Mouse (Mus musculus) hindbrain, embryonic 15.5 days (tissue): ENCODE data around the gene BC028528. TPM values are rescaled to one million over a fixed set of nuclear protein-coding genes. Genes with fewer than 3 reads are reported as not detected.
"Not testable (repeated sequence)": the region's sequence is repeated elsewhere in the genome, so short reads cannot be mapped to it uniquely, and the experiment has no call there.

Source experiments
- ATAC-seq: fragments of 200-750 bp; cut with Nextera tagmentation; 2 replicates; pipeline ENCODE4 v1.8.0; 2017; ENCODE audit warnings: low read depth, moderate number of reproducible peaks, moderate TSS enrichment; ENCODE audit not compliant: low FRiP score
- H3K27ac ChIP-seq: fragments of 300-500 bp; sonication (generic); replicated peaks from 2 replicates; pipeline ENCODE4 v1.5.1; 2015; ENCODE audit warnings: mild to moderate bottlenecking, inconsistent platforms
- H3K27me3 ChIP-seq: fragments of 300-500 bp; sonication (generic); 2 replicates; pipeline ENCODE4 v1.6.1; 2015; ENCODE audit warnings: control low read depth, inconsistent platforms
- H3K36me3 ChIP-seq: fragments of 300-500 bp; sonication (generic); 2 replicates; pipeline ENCODE4 v1.6.1; 2015; ENCODE audit warnings: control low read depth, inconsistent platforms
- H3K4me1 ChIP-seq: fragments of 300-500 bp; sonication (generic); replicated peaks from 2 replicates; pipeline ENCODE4 v1.6.1; 2015; ENCODE audit warnings: control low read depth, inconsistent platforms
- H3K4me2 ChIP-seq: fragments of 300-500 bp; sonication (generic); 2 replicates; pipeline ENCODE4 v1.6.1; 2015; ENCODE audit warnings: moderate library complexity, mild to moderate bottlenecking, inconsistent platforms
- H3K4me3 ChIP-seq: fragments of 300-500 bp; sonication (generic); 2 replicates; pipeline ENCODE4 v1.5.1; 2015; ENCODE audit warnings: mild to moderate bottlenecking, inconsistent platforms
- H3K9ac ChIP-seq: fragments of 300-500 bp; sonication (generic); 2 replicates; pipeline ENCODE4 v1.6.1; 2015; ENCODE audit warnings: inconsistent platforms
- H3K9me3 ChIP-seq: fragments of 300-500 bp; sonication (generic); 2 replicates; pipeline ENCODE4 v1.6.1; 2016; ENCODE audit warnings: control low read depth, inconsistent platforms
- WGBS: fragments of 180-500 bp; shearing (Covaris S2); methylation state at CpG from one replicate; pipeline ENCODE4 v1.1.7; 2015; 5-methylcytosine and 5-hydroxymethylcytosine counted together
- polyA plus RNA-seq: library from polyadenylated mRNA; unstranded; fragments of >200 nt; fragmentation: Nextera tagmentation; extraction: Ambion mirVana; gene quantifications from 2 replicates; pipeline ENCODE4 v1.2.1, GENCODE M21; 2015

Gene BC028528
- polyA plus RNA-seq, 1 experiment from 2014 or later: 19.8 TPM

GRCm38 (mm10) chr3:95903753-95904502 lies 12.1 kb upstream of the BC028528 start:
- H3K9me3 ChIP-seq: no peaks in the 10 kb centered on the region
- peaks cover 30% of the 10 kb centered on the region for H3K4me1 ChIP-seq
- 3% methylated on average over 15 of the region's 15 CpGs for WGBS
- no peak overlapping the region for H3K9ac ChIP-seq
- H3K27me3 ChIP-seq: peaks cover 27% of the 10 kb centered on the region
- no peak overlapping the region for H3K27ac ChIP-seq
- ATAC-seq: no peak
- H3K4me2 ChIP-seq: peak overlapping the region; percentile 61
- peak overlapping the region; percentile 25 for H3K4me3 ChIP-seq
- no peaks in the 10 kb centered on the region for H3K36me3 ChIP-seq

GRCm38 (mm10) chr3:95902643-95903042 lies 10.8 kb upstream of the BC028528 start:
- peaks cover 30% of the 10 kb centered on the region for H3K4me1 ChIP-seq
- H3K27me3 ChIP-seq: peaks cover 21% of the 10 kb centered on the region
- peaks cover 3% of the 10 kb centered on the region; the same call in 1 of the 2 replicates for H3K36me3 ChIP-seq
- no peaks in the 10 kb centered on the region for H3K9me3 ChIP-seq
- H3K27ac ChIP-seq: no peak overlapping the region
- H3K4me3 ChIP-seq: no peak overlapping the region
- WGBS: 45% methylated on average over 6 of the region's 6 CpGs
- H3K4me2 ChIP-seq: no peak overlapping the region
- ATAC-seq: no peak
- H3K9ac ChIP-seq: no peak overlapping the region

- ATAC-seq: no peak
- no peak overlapping the region for H3K9ac ChIP-seq
Measured at GRCm38 (mm10) chr3:95902373-95902625, 10.5 kb upstream of the BC028528 start.

GRCm38 (mm10) chr3:95901616-95902372 lies 10.0 kb upstream of the BC028528 start:
- no peak for ATAC-seq
- H3K9me3 ChIP-seq: no peaks in the 10 kb centered on the region
- H3K4me1 ChIP-seq: peaks cover 27% of the 10 kb centered on the region
- no peak overlapping the region for H3K27ac ChIP-seq
- peaks cover 7% of the 10 kb centered on the region; the same call in 1 of the 2 replicates for H3K36me3 ChIP-seq
- no peak overlapping the region for H3K4me2 ChIP-seq
- no peak overlapping the region for H3K4me3 ChIP-seq
- H3K9ac ChIP-seq: no peak overlapping the region
- peaks cover 19% of the 10 kb centered on the region for H3K27me3 ChIP-seq
- 76% methylated on average over 9 of the region's 9 CpGs for WGBS

More at GRCm38 (mm10) chr3:95902373-95902625, 10.5 kb upstream of the BC028528 start:
- no peak overlapping the region for H3K4me2 ChIP-seq
- no peaks in the 10 kb centered on the region for H3K9me3 ChIP-seq
- H3K27me3 ChIP-seq: peaks cover 19% of the 10 kb centered on the region
- no peak overlapping the region for H3K4me3 ChIP-seq
- H3K27ac ChIP-seq: no peak overlapping the region
- H3K4me1 ChIP-seq: peaks cover 30% of the 10 kb centered on the region
- peaks cover 7% of the 10 kb centered on the region; the same call in 1 of the 2 replicates for H3K36me3 ChIP-seq

GRCm38 (mm10) chr3:95899800-95900524 lies 8.2 kb upstream of the BC028528 start:
- ATAC-seq: no peak
- no peak overlapping the region for H3K4me3 ChIP-seq
- peaks cover 15% of the 10 kb centered on the region for H3K27me3 ChIP-seq
- H3K36me3 ChIP-seq: peaks cover 7% of the 10 kb centered on the region; the same call in 1 of the 2 replicates
- H3K4me2 ChIP-seq: no peak overlapping the region
- WGBS: 84% methylated on average over 13 of the region's 13 CpGs
- no peaks in the 10 kb centered on the region for H3K9me3 ChIP-seq
- H3K4me1 ChIP-seq: peaks cover 18% of the 10 kb centered on the region
- no peak overlapping the region for H3K27ac ChIP-seq
- H3K9ac ChIP-seq: no peak overlapping the region

- H3K4me3 ChIP-seq: 0 out of 2 replicates have a peak overlapping the region, but pooled peaks have one; percentile 5
- H3K9ac ChIP-seq, ATAC-seq, H3K9me3 ChIP-seq, H3K36me3 ChIP-seq, H3K27ac ChIP-seq, H3K27me3 ChIP-seq: not testable (repeated sequence)
- H3K4me2 ChIP-seq: peak overlapping the region; percentile 64; the same call in 1 of the 2 replicates
- H3K4me1 ChIP-seq: peaks cover 24% of the 10 kb centered on the region
- WGBS: 92% methylated on average over 7 of the region's 7 CpGs
Measured at GRCm38 (mm10) chr3:95895501-95895900, 3.7 kb upstream of the BC028528 start.

- Histone ChIP-seq H3K9ac (peak overlapping the region; percentile 62), H3K4me1 (peaks cover 24% of the 10 kb centered on the region), H3K4me2 (peak overlapping the region; percentile 64), H3K27me3 (no peaks in the 10 kb centered on the region), H3K4me3 (peak overlapping the region; percentile 56), H3K27ac (peak overlapping the region; percentile 76), H3K36me3 (peaks cover 7% of the 10 kb centered on the region; the same call in 1 of the 2 replicates), H3K9me3 (no peaks in the 10 kb centered on the region)
- no peak for ATAC-seq
- WGBS: 16% methylated on average over 16 of the region's 16 CpGs
Measured at GRCm38 (mm10) chr3:95894317-95895160, 2.7 kb upstream of the BC028528 start.

- under 1% methylated on average over 25 of the region's 43 CpGs for WGBS
- Histone ChIP-seq H3K4me1 (peaks cover 24% of the 10 kb centered on the region), H3K4me2 (peak within 1 kb of the TSS; percentile 64), H3K9ac (peak within 1 kb of the TSS; percentile 62), H3K27ac (peak within 1 kb of the TSS; percentile 76), H3K4me3 (peak within 1 kb of the TSS; percentile 56)
- peak; percentile 98 for ATAC-seq
- H3K36me3 ChIP-seq, H3K9me3 ChIP-seq, H3K27me3 ChIP-seq: not testable (repeated sequence)
Measured at GRCm38 (mm10) chr3:95893606-95894316, 2.0 kb upstream of the BC028528 start, which contains the start of gene Aph1a. Gene Aph1a, plus strand, starts transcription at chr3:95893969.

- WGBS: 20% methylated on average over 7 of the region's 7 CpGs
- Histone ChIP-seq H3K4me3 (peak overlapping the region; percentile 56), H3K9me3 (no peaks in the 10 kb centered on the region), H3K4me1 (peaks cover 24% of the 10 kb centered on the region), H3K27ac (peak overlapping the region; percentile 76), H3K4me2 (peak overlapping the region; percentile 64), H3K36me3 (peaks cover 7% of the 10 kb centered on the region; the same call in 1 of the 2 replicates), H3K9ac (peak overlapping the region; percentile 42), H3K27me3 (no peaks in the 10 kb centered on the region)
- no peak for ATAC-seq
Measured at GRCm38 (mm10) chr3:95893126-95893525, 1.3 kb upstream of the BC028528 start.

GRCm38 (mm10) chr3:95892066-95893052 lies 554 bp upstream of the BC028528 start:
- H3K4me3 ChIP-seq: no peak overlapping the region; the same call in 1 of the 2 replicates
- peaks cover under 1% of the 10 kb centered on the region; the same call in 1 of the 2 replicates for H3K36me3 ChIP-seq
- H3K9me3 ChIP-seq: no peaks in the 10 kb centered on the region
- peaks cover 24% of the 10 kb centered on the region for H3K4me1 ChIP-seq
- H3K27me3 ChIP-seq: no peaks in the 10 kb centered on the region
- 35% methylated on average over 11 of the region's 11 CpGs for WGBS
- 0 out of 2 replicates have a peak overlapping the region, but pooled peaks have one; percentile 4 for H3K9ac ChIP-seq
- ATAC-seq: no peak
- H3K27ac ChIP-seq: peak overlapping the region; percentile 76
- peak overlapping the region; percentile 35 for H3K4me2 ChIP-seq
